In genomic region chr1:112378660-112379059, GRCm38 (mm10) we compare ENCODE assay signal across 9 mouse cellular contexts.
DNase-seq lines count a peak whose midpoint lies in the region; ATAC-seq and TF ChIP-seq lines count a peak whose summit lies in the region.
"Had no signal": no experiment of that assay in that cellular context is flagged by ENCODE, and none has a peak within 500 bp of the region (broad histone marks: within the 10 kb centered on the region; RNA-seq: fewer than 3 reads in every experiment).

No protein-coding gene starts in this region.

- no peaks in the 10 kb centered on the region for H3K27me3 ChIP-seq in forebrain, embryonic 12.5 days
- H3K27me3 ChIP-seq in kidney, postnatal 0 days (ENCODE audit: insufficient read depth, low read length): no peaks in the 10 kb centered on the region
- H3K27me3 ChIP-seq in midbrain, embryonic 16.5 days (ENCODE audit: control insufficient read depth, insufficient read depth, low read depth, low read length): no peaks in the 10 kb centered on the region

- WGBS in forebrain, embryonic 12.5 days: 8% methylated on average over 2 of the region's 2 CpGs
- 6% methylated on average over 2 of the region's 2 CpGs for WGBS in kidney, postnatal 0 days
- 4% methylated on average over 2 of the region's 2 CpGs for WGBS in midbrain, embryonic 16.5 days

- H3K9me3 ChIP-seq in forebrain, embryonic 12.5 days: no peaks in the 10 kb centered on the region
- H3K9me3 ChIP-seq in kidney, postnatal 0 days (replicated peaks; ENCODE audit: low read length): no peaks in the 10 kb centered on the region
- no peaks in the 10 kb centered on the region for H3K9me3 ChIP-seq in midbrain, embryonic 16.5 days (replicated peaks; ENCODE audit: control insufficient read depth, low read length, poor library complexity, severe bottlenecking)

- no peak overlapping the region for H3K4me3 ChIP-seq in forebrain, embryonic 12.5 days (replicated peaks)
- no peak overlapping the region for H3K4me3 ChIP-seq in kidney, postnatal 0 days (replicated peaks; ENCODE audit: low read depth, low read length)
- no peak overlapping the region for H3K4me3 ChIP-seq in midbrain, embryonic 16.5 days (ENCODE audit: low read depth, low read length)

- H3K27ac ChIP-seq in forebrain, embryonic 12.5 days: no peak overlapping the region
- H3K27ac ChIP-seq in kidney, postnatal 0 days: no peak overlapping the region
- H3K27ac ChIP-seq in midbrain, embryonic 16.5 days (ENCODE audit: low read length): no peak overlapping the region

- DNase-seq in heart, postnatal 4 days: peak; percentile 13
- DNase-seq in heart, adult 9 months (ENCODE audit: low spot score in 2 of 2): no peak
- peak; percentile 77 for DNase-seq in R1 (ENCODE audit: low read depth, low spot score)
- DNase-seq in kidney, postnatal 0 days (ENCODE audit: low spot score): peak; percentile 68
- no peak for DNase-seq in urinary bladder, postnatal 25 days (ENCODE audit: low spot score)

- TF ChIP-seq CTCF in kidney, postnatal 0 days (IDR thresholded peaks at IDR 0.05; ENCODE audit: low read depth): peak; percentile 91

- H3K9ac ChIP-seq in forebrain, embryonic 12.5 days: no peak overlapping the region
- H3K9ac ChIP-seq in kidney, postnatal 0 days (ENCODE audit: low read depth, low read length): no peak overlapping the region
- no peak overlapping the region for H3K9ac ChIP-seq in midbrain, embryonic 16.5 days (ENCODE audit: low read depth, low read length)

- no peak overlapping the region for H3K4me2 ChIP-seq in forebrain, embryonic 12.5 days
- no peak overlapping the region for H3K4me2 ChIP-seq in kidney, postnatal 0 days (ENCODE audit: low read length)
- no peak overlapping the region for H3K4me2 ChIP-seq in midbrain, embryonic 16.5 days (ENCODE audit: low read length)

- ATAC-seq in forebrain, embryonic 12.5 days (ENCODE audit: low FRiP score): peak; percentile 76
- 0 out of 2 replicates have a peak, but pooled peaks have one; percentile 53 for ATAC-seq in kidney, postnatal 0 days (replicated peaks; ENCODE audit: low FRiP score, low read depth)
- ATAC-seq in midbrain, embryonic 16.5 days: peak; percentile 85
- no peak for ATAC-seq in monocyte, adult 5-6 weeks (replicated peaks; ENCODE audit: insufficient number of reproducible peaks, low FRiP score, low TSS enrichment, poor library complexity, severe bottlenecking)

- no peaks in the 10 kb centered on the region for H3K4me1 ChIP-seq in forebrain, embryonic 12.5 days
- no peaks in the 10 kb centered on the region for H3K4me1 ChIP-seq in kidney, postnatal 0 days (replicated peaks; ENCODE audit: insufficient read depth, low read length)
- no peaks in the 10 kb centered on the region for H3K4me1 ChIP-seq in midbrain, embryonic 16.5 days (ENCODE audit: control insufficient read depth, insufficient read depth, low read length)

- no peaks in the 10 kb centered on the region for H3K36me3 ChIP-seq in forebrain, embryonic 12.5 days (replicated peaks)
- H3K36me3 ChIP-seq in kidney, postnatal 0 days (ENCODE audit: insufficient read depth, low read length): no peaks in the 10 kb centered on the region
- H3K36me3 ChIP-seq in midbrain, embryonic 16.5 days (ENCODE audit: control insufficient read depth, insufficient read depth, low read length): no peaks in the 10 kb centered on the region
- H3K36me3 ChIP-seq: G1E had no signal

Comparison
In these comparisons a context has a peak if more than half of its experiments do, and no peak if none do; other contexts are left out.
1. DNase-seq: peak in heart, postnatal 4 days (single experiment), R1 (single experiment) and kidney, postnatal 0 days (single experiment); none in heart, adult 9 months (0 of 2) and urinary bladder, postnatal 25 days (single experiment).